In genomic region chr3:88923989-88924591, GRCm38 (mm10) we compare ENCODE assay signal across 12 mouse cellular contexts. TPM values are rescaled to one million over a fixed set of nuclear protein-coding genes. Genes with fewer than 3 reads are reported as not detected.
DNase-seq lines count a peak whose midpoint lies in the region.
"Had no signal": no experiment of that assay in that cellular context is flagged by ENCODE, and none has a peak within 500 bp of the region (broad histone marks: within the 10 kb centered on the region; RNA-seq: fewer than 3 reads in every experiment).

No protein-coding gene starts in this region.

- no peak overlapping the region for H3K27ac ChIP-seq in heart, embryonic 10.5 days
- H3K27ac ChIP-seq: kidney, embryonic 15.5 days had no signal

- H3K4me1 ChIP-seq in heart, embryonic 10.5 days, result no peaks in the 10 kb centered on the region

- peaks cover 4% of the 10 kb centered on the region; the same call in 1 of the 2 replicates for H3K9me3 ChIP-seq in heart, embryonic 10.5 days
- H3K9me3 ChIP-seq: kidney, embryonic 15.5 days had no signal

- peaks cover 93% of the 10 kb centered on the region for H3K36me3 ChIP-seq in heart, embryonic 10.5 days

- intact Hi-C loops in heart, postnatal 10 days (cut with DNase I), result no loop called here

- 76% methylated on average over 8 of the region's 8 CpGs for WGBS in heart, embryonic 10.5 days

- H3K27me3 ChIP-seq in heart, embryonic 10.5 days (ENCODE audit: insufficient read depth, poor library complexity, severe bottlenecking), result no peaks in the 10 kb centered on the region
- H3K27me3 ChIP-seq: kidney, embryonic 15.5 days had no signal

- no peak overlapping the region for H3K4me3 ChIP-seq in heart, embryonic 10.5 days
- H3K4me3 ChIP-seq: erythroblast, embryonic 14.5 days; kidney, embryonic 15.5 days had no signal

- peak; percentile 12 for DNase-seq in heart, adult 8-10 months (ENCODE audit: low spot score)
- no peak for DNase-seq in heart, embryonic 10.5 days (ENCODE audit: low spot score)
- DNase-seq in urinary bladder, postnatal 14 days (ENCODE audit: low spot score), result peak; percentile 36
- DNase-seq in urinary bladder, postnatal 10 days (ENCODE audit: low spot score), result no peak
- peak; percentile 53 to 62 for DNase-seq in heart, postnatal 10 days
- no peak for DNase-seq in neural tube, embryonic 10.5 days (ENCODE audit: extremely low spot score, low spot score)
- DNase-seq in urinary bladder, postnatal 25 days (ENCODE audit: low spot score), result no peak
- DNase-seq: cerebellum, adult 11 months; layer of hippocampus, adult 9-11 months; thymus, adult 2 months had no signal

RNA-seq across cellular contexts. Expression of gene Msto1, which starts 10.3 kb away (rescaled TPM):
- total RNA-seq in heart, adult 8-10 months (2022), result 10 to 100 TPM; 12.1 to 15.6 (median 12.9) TPM
- 74.1 and 75.9 TPM in 2 replicates for polyA plus RNA-seq in heart, embryonic 10.5 days (2016; fragmentation: Nextera tagmentation; extraction: Ambion mirVana)
- 10 to 100 TPM; 22.8 to 24.3 TPM for total RNA-seq in heart, postnatal 10 days (2021)

RNA-seq across cellular contexts. Expression of gene Ash1l, which starts 26.3 kb away (rescaled TPM):
- total RNA-seq in heart, adult 8-10 months (2022), result 10 to 100 TPM; 40.2 to 43.4 (median 42.0) TPM
- 14.1 and 14.5 TPM in 2 replicates for polyA plus RNA-seq in heart, embryonic 10.5 days (2016; fragmentation: Nextera tagmentation; extraction: Ambion mirVana)
- total RNA-seq in heart, postnatal 10 days (2021), result 10 to 100 TPM; 45.4 to 46.0 TPM

RNA-seq across cellular contexts. Expression of gene Dap3, which starts 26.9 kb away (rescaled TPM):
- total RNA-seq in heart, adult 8-10 months (2022), result 100 to 1,000 TPM; 142 to 154 (median 149) TPM
- polyA plus RNA-seq in heart, embryonic 10.5 days (2016; fragmentation: Nextera tagmentation; extraction: Ambion mirVana), result 148 and 158 TPM in 2 replicates
- total RNA-seq in heart, postnatal 10 days (2021), result 100 to 1,000 TPM; 105 to 114 TPM

Comparison
In these comparisons a context has a peak if more than half of its experiments do, and no peak if none do; other contexts are left out.
1. DNase-seq: peak in heart, adult 8-10 months (single experiment), urinary bladder, postnatal 14 days (single experiment) and heart, postnatal 10 days (2 of 2); none in heart, embryonic 10.5 days (single experiment), urinary bladder, postnatal 10 days (single experiment), neural tube, embryonic 10.5 days (single experiment) and urinary bladder, postnatal 25 days (single experiment).